ENCODE assay signal across 27 mouse cellular contexts in genomic region chr1:172519644-172520043, GRCm38 (mm10). TPM values are rescaled to one million over a fixed set of nuclear protein-coding genes. Genes with fewer than 3 reads are reported as not detected.
A peak's percentile ranks its signal among the peaks of the same experiment; 100 is the strongest.
DNase-seq lines count a peak whose midpoint lies in the region; ATAC-seq and TF ChIP-seq lines count a peak whose summit lies in the region.
"Had no signal": no experiment of that assay in that cellular context is flagged by ENCODE, and none has a peak within 500 bp of the region (broad histone marks: within the 10 kb centered on the region; RNA-seq: fewer than 3 reads in every experiment).

No protein-coding gene starts in this region.

- H3K36me3 ChIP-seq in heart, embryonic 15.5 days: no peaks in the 10 kb centered on the region
- no peaks in the 10 kb centered on the region for H3K36me3 ChIP-seq in midbrain, embryonic 10.5 days
- no peaks in the 10 kb centered on the region for H3K36me3 ChIP-seq in midbrain, postnatal 0 days (ENCODE audit: insufficient read depth, low read length)
- no peaks in the 10 kb centered on the region for H3K36me3 ChIP-seq in embryonic facial prominence, embryonic 10.5 days (replicated peaks)
- H3K36me3 ChIP-seq: embryonic facial prominence, embryonic 12.5 days; limb, embryonic 12.5 days; midbrain, embryonic 15.5 days; stomach, embryonic 15.5 days had no signal

- H3K27ac ChIP-seq in heart, embryonic 15.5 days: peak overlapping the region; percentile 33; the same call in 1 of the 2 replicates
- peak overlapping the region; percentile 81; the same call in 1 of the 2 replicates for H3K27ac ChIP-seq in midbrain, embryonic 10.5 days (replicated peaks)
- H3K27ac ChIP-seq in midbrain, postnatal 0 days (ENCODE audit: low read depth, low read length): no peak overlapping the region
- H3K27ac ChIP-seq in embryonic facial prominence, embryonic 10.5 days (replicated peaks): peak overlapping the region; percentile 71; the same call in 1 of the 2 replicates
- H3K27ac ChIP-seq: embryonic facial prominence, embryonic 12.5 days; hindbrain, embryonic 14.5 days had no signal

- H3K4me1 ChIP-seq in heart, embryonic 15.5 days (replicated peaks): peaks cover 31% of the 10 kb centered on the region
- peaks cover 26% of the 10 kb centered on the region for H3K4me1 ChIP-seq in midbrain, embryonic 10.5 days
- no peaks in the 10 kb centered on the region; the same call in 1 of the 2 replicates for H3K4me1 ChIP-seq in midbrain, postnatal 0 days (ENCODE audit: insufficient read depth, low read length)
- H3K4me1 ChIP-seq in embryonic facial prominence, embryonic 10.5 days: peaks cover 25% of the 10 kb centered on the region

- no peaks in the 10 kb centered on the region for H3K9me3 ChIP-seq in heart, embryonic 15.5 days (replicated peaks)
- peaks cover 9% of the 10 kb centered on the region; the same call in 1 of the 2 replicates for H3K9me3 ChIP-seq in midbrain, embryonic 10.5 days (replicated peaks)
- H3K9me3 ChIP-seq in midbrain, postnatal 0 days (ENCODE audit: low read length): no peaks in the 10 kb centered on the region; the same call in 1 of the 2 replicates
- peaks cover 6% of the 10 kb centered on the region; the same call in 1 of the 2 replicates for H3K9me3 ChIP-seq in embryonic facial prominence, embryonic 10.5 days
- H3K9me3 ChIP-seq: embryonic facial prominence, embryonic 12.5 days; midbrain, embryonic 15.5 days; stomach, embryonic 15.5 days had no signal

- H3K4me3 ChIP-seq in heart, embryonic 15.5 days: no peak overlapping the region
- H3K4me3 ChIP-seq in midbrain, embryonic 10.5 days: no peak overlapping the region
- no peak overlapping the region for H3K4me3 ChIP-seq in midbrain, postnatal 0 days (ENCODE audit: low read depth, low read length)
- H3K4me3 ChIP-seq in embryonic facial prominence, embryonic 10.5 days: no peak overlapping the region
- H3K4me3 ChIP-seq: embryonic facial prominence, embryonic 12.5 days; erythroblast, embryonic 14.5 days; midbrain, embryonic 15.5 days; myocyte; stomach, embryonic 15.5 days had no signal

- H3K27me3 ChIP-seq in heart, embryonic 15.5 days: no peaks in the 10 kb centered on the region
- peaks cover 37% of the 10 kb centered on the region for H3K27me3 ChIP-seq in midbrain, embryonic 10.5 days (ENCODE audit: low read depth, poor library complexity, severe bottlenecking)
- H3K27me3 ChIP-seq in midbrain, postnatal 0 days (ENCODE audit: insufficient read depth, low read length): no peaks in the 10 kb centered on the region
- H3K27me3 ChIP-seq in embryonic facial prominence, embryonic 10.5 days (replicated peaks; ENCODE audit: low read depth, poor library complexity, severe bottlenecking): peaks cover 13% of the 10 kb centered on the region; the same call in 1 of the 2 replicates
- H3K27me3 ChIP-seq: embryonic facial prominence, embryonic 12.5 days; midbrain, embryonic 15.5 days; stomach, embryonic 15.5 days had no signal

- H3K9ac ChIP-seq in heart, embryonic 15.5 days: no peak overlapping the region
- H3K9ac ChIP-seq in midbrain, postnatal 0 days (replicated peaks; ENCODE audit: low read length, poor library complexity, severe bottlenecking): no peak overlapping the region
- H3K9ac ChIP-seq: embryonic facial prominence, embryonic 12.5 days; hindbrain, embryonic 14.5 days; limb, embryonic 12.5 days; liver, postnatal 0 days; stomach, embryonic 15.5 days had no signal

- ATAC-seq in heart, embryonic 15.5 days (replicated peaks; ENCODE audit: insufficient number of reproducible peaks, insufficient read depth, low FRiP score, low read depth): no peak
- ATAC-seq in midbrain, postnatal 0 days (ENCODE audit: low FRiP score): no peak
- no peak for ATAC-seq in megakaryocyte progenitor cell, adult 5-6 weeks (replicated peaks; ENCODE audit: poor library complexity)
- ATAC-seq: forebrain, embryonic 14.5 days; liver, postnatal 0 days; midbrain, embryonic 15.5 days had no signal

- no peak for TF ChIP-seq CTCF in midbrain, postnatal 0 days (IDR thresholded peaks at IDR 0.05)

- intact Hi-C loops in heart, postnatal 14 days (cut with DNase I): loop anchor here (2.0 kb wide), 1 partner anchor 19 kb away; the partner anchor contains the start of gene Tagln2

- 54% methylated on average over 6 of the region's 6 CpGs for WGBS in heart, embryonic 15.5 days
- 71% methylated on average over 6 of the region's 6 CpGs for WGBS in midbrain, embryonic 10.5 days
- 68% methylated on average over 6 of the region's 6 CpGs for WGBS in midbrain, postnatal 0 days
- WGBS in embryonic facial prominence, embryonic 10.5 days: 57% methylated on average over 6 of the region's 6 CpGs

- no peak overlapping the region for H3K4me2 ChIP-seq in heart, embryonic 15.5 days
- H3K4me2 ChIP-seq in midbrain, postnatal 0 days (ENCODE audit: low read depth, low read length, poor library complexity, severe bottlenecking): no peak overlapping the region

- DNase-seq in heart, postnatal 14 days: no peak
- DNase-seq in midbrain, embryonic 10.5 days (ENCODE audit: low spot score): no peak
- no peak for DNase-seq in midbrain, postnatal 0 days (ENCODE audit: low spot score)
- no peak for DNase-seq in embryonic facial prominence, embryonic 10.5 days (ENCODE audit: low spot score)
- no peak for DNase-seq in cerebellum, adult 11-12 months
- DNase-seq: adrenal gland, postnatal 25 days; cerebellum, postnatal 10 days; gastrocnemius, postnatal 25 days; heart, postnatal 4 days; kidney, adult 9 months; kidney, postnatal 36 days; liver, postnatal 0 days; thymus, adult 18-20 months; thymus, postnatal 4 days had no signal

RNA-seq across cellular contexts. Expression of gene Cfap45, which starts 1.0 kb away (rescaled TPM):
- polyA plus RNA-seq in heart, embryonic 15.5 days (2015; fragmentation: Nextera tagmentation; extraction: Ambion mirVana): 2.3 and 3.3 TPM in 2 replicates
- 1 to 10 TPM in 1 of 2 experiments, under 1 TPM in 1; 0.63 to 2.0 TPM for total RNA-seq in heart, postnatal 14 days (2021)
- 1.0 and 1.7 TPM in 2 replicates for polyA plus RNA-seq in midbrain, embryonic 10.5 days (2016; fragmentation: Nextera tagmentation; extraction: Ambion mirVana)
- total RNA-seq in midbrain, postnatal 0 days (2014; rRNA removed): 3.1 and 6.3 TPM in 2 replicates
- polyA plus RNA-seq in midbrain, postnatal 0 days (2015; fragmentation: Nextera tagmentation; extraction: Ambion mirVana): 3.9 and 5.4 TPM in 2 replicates
- polyA plus RNA-seq in embryonic facial prominence, embryonic 10.5 days (2016; fragmentation: Nextera tagmentation; extraction: Ambion mirVana): 1.3 TPM in 2 replicates
- 0.12 TPM in 1 of 2 replicates, not detected in the other for total RNA-seq in megakaryocyte progenitor cell, adult 5-6 weeks (2015)
- total RNA-seq in megakaryocyte progenitor cell, adult 5-6 weeks (2017): not detected in 2 replicates
- total RNA-seq: gastrocnemius, postnatal 25 days had no signal
- polyA plus RNA-seq: myocyte had no signal

RNA-seq across cellular contexts. Expression of gene Tagln2, which starts 19.8 kb away (rescaled TPM):
- polyA plus RNA-seq in heart, embryonic 15.5 days (2015; fragmentation: Nextera tagmentation; extraction: Ambion mirVana): 276 and 327 TPM in 2 replicates
- 100 to 1,000 TPM; 110 to 117 TPM for total RNA-seq in heart, postnatal 14 days (2021)
- polyA plus RNA-seq in midbrain, embryonic 10.5 days (2016; fragmentation: Nextera tagmentation; extraction: Ambion mirVana): 70.8 and 79.2 TPM in 2 replicates
- 36.3 and 41.6 TPM in 2 replicates for total RNA-seq in midbrain, postnatal 0 days (2014; rRNA removed)
- 36.7 and 41.8 TPM in 2 replicates for polyA plus RNA-seq in midbrain, postnatal 0 days (2015; fragmentation: Nextera tagmentation; extraction: Ambion mirVana)
- 75.1 and 82.5 TPM in 2 replicates for polyA plus RNA-seq in embryonic facial prominence, embryonic 10.5 days (2016; fragmentation: Nextera tagmentation; extraction: Ambion mirVana)
- total RNA-seq in megakaryocyte progenitor cell, adult 5-6 weeks (2015): 621 and 639 TPM in 2 replicates
- total RNA-seq in megakaryocyte progenitor cell, adult 5-6 weeks (2017): 290 and 305 TPM in 2 replicates

RNA-seq across cellular contexts. Expression of gene Vsig8, which starts 36.1 kb away (rescaled TPM):
- 0.34 and 0.55 TPM in 2 replicates for polyA plus RNA-seq in heart, embryonic 15.5 days (2015; fragmentation: Nextera tagmentation; extraction: Ambion mirVana)
- under 1 TPM in 1 of 2 experiments, not detected in 1; 0.15 TPM for total RNA-seq in heart, postnatal 14 days (2021)
- polyA plus RNA-seq in midbrain, embryonic 10.5 days (2016; fragmentation: Nextera tagmentation; extraction: Ambion mirVana): 0.17 TPM in 1 of 2 replicates, not detected in the other
- total RNA-seq in midbrain, postnatal 0 days (2014; rRNA removed): 0.11 and 2.3 TPM in 2 replicates
- 1.3 and 2.5 TPM in 2 replicates for polyA plus RNA-seq in midbrain, postnatal 0 days (2015; fragmentation: Nextera tagmentation; extraction: Ambion mirVana)
- polyA plus RNA-seq in embryonic facial prominence, embryonic 10.5 days (2016; fragmentation: Nextera tagmentation; extraction: Ambion mirVana): 0.12 TPM in 1 of 2 replicates, not detected in the other
- not detected in 2 replicates for total RNA-seq in megakaryocyte progenitor cell, adult 5-6 weeks (2015)
- total RNA-seq in megakaryocyte progenitor cell, adult 5-6 weeks (2017): not detected in 2 replicates
- total RNA-seq: gastrocnemius, postnatal 25 days; heart, adult 8-10 months; megakaryocyte-erythroid progenitor cell, adult 5-6 weeks had no signal
- polyA plus RNA-seq: embryonic facial prominence, embryonic 12.5 days; erythroblast, embryonic 14.5 days; limb, embryonic 12.5 days; liver, embryonic 11.5 days; liver, postnatal 0 days; myocyte had no signal

RNA-seq across cellular contexts. Expression of gene Igsf9, which starts 38.1 kb away (rescaled TPM):
- 2.9 and 7.7 TPM in 2 replicates for polyA plus RNA-seq in heart, embryonic 15.5 days (2015; fragmentation: Nextera tagmentation; extraction: Ambion mirVana)
- under 1 TPM; 0.49 to 0.76 TPM for total RNA-seq in heart, postnatal 14 days (2021)
- 76.2 and 95.8 TPM in 2 replicates for polyA plus RNA-seq in midbrain, embryonic 10.5 days (2016; fragmentation: Nextera tagmentation; extraction: Ambion mirVana)
- total RNA-seq in midbrain, postnatal 0 days (2014; rRNA removed): 40.6 and 53.9 TPM in 2 replicates
- polyA plus RNA-seq in midbrain, postnatal 0 days (2015; fragmentation: Nextera tagmentation; extraction: Ambion mirVana): 25.0 and 29.0 TPM in 2 replicates
- 92.8 and 95.9 TPM in 2 replicates for polyA plus RNA-seq in embryonic facial prominence, embryonic 10.5 days (2016; fragmentation: Nextera tagmentation; extraction: Ambion mirVana)
- total RNA-seq in megakaryocyte progenitor cell, adult 5-6 weeks (2015): 0.10 TPM in 1 of 2 replicates, not detected in the other
- 0.30 TPM in 1 of 2 replicates, not detected in the other for total RNA-seq in megakaryocyte progenitor cell, adult 5-6 weeks (2017)
- polyA plus RNA-seq: erythroblast, embryonic 14.5 days had no signal

RNA-seq across cellular contexts. Expression of gene Slamf9, which starts 44.5 kb away (rescaled TPM):
- polyA plus RNA-seq in heart, embryonic 15.5 days (2015; fragmentation: Nextera tagmentation; extraction: Ambion mirVana): 0.83 and 1.1 TPM in 2 replicates
- 1 to 10 TPM in 1 of 2 experiments, under 1 TPM in 1; 0.98 to 1.1 TPM for total RNA-seq in heart, postnatal 14 days (2021)
- polyA plus RNA-seq in midbrain, embryonic 10.5 days (2016; fragmentation: Nextera tagmentation; extraction: Ambion mirVana): 0.09 and 0.16 TPM in 2 replicates
- 0.19 and 0.38 TPM in 2 replicates for total RNA-seq in midbrain, postnatal 0 days (2014; rRNA removed)
- polyA plus RNA-seq in midbrain, postnatal 0 days (2015; fragmentation: Nextera tagmentation; extraction: Ambion mirVana): 0.20 and 0.29 TPM in 2 replicates
- polyA plus RNA-seq in embryonic facial prominence, embryonic 10.5 days (2016; fragmentation: Nextera tagmentation; extraction: Ambion mirVana): not detected in 2 replicates
- total RNA-seq in megakaryocyte progenitor cell, adult 5-6 weeks (2015): 0.35 and 0.49 TPM in 2 replicates
- total RNA-seq in megakaryocyte progenitor cell, adult 5-6 weeks (2017): 0.41 and 0.62 TPM in 2 replicates
- total RNA-seq: megakaryocyte-erythroid progenitor cell, adult 5-6 weeks had no signal
- polyA plus RNA-seq: erythroblast, embryonic 14.5 days had no signal
